Mouse (Mus musculus): Measurements from ENCODE around the gene Endod1. TPM values are rescaled to one million over a fixed set of nuclear protein-coding genes. Genes with fewer than 3 reads are reported as not detected.
A peak's percentile ranks its signal among the peaks of the same experiment; 100 is the strongest.

The Endod1 gene
- polyA plus RNA-seq, 1 experiment from 2014 or later, result 18.3 TPM

GRCm38 (mm10) chr9:14383186-14383920 is 2.0 kb upstream of the Endod1 start:
- ATAC-seq (replicated peaks; ENCODE audit: low FRiP score, low read depth) (no peak), DNase-seq (ENCODE audit: low spot score) (no peak)
- 81% methylated on average over 4 of the region's 4 CpGs for WGBS

GRCm38 (mm10) chr9:14382256-14382791 is 1.0 kb upstream of the Endod1 start:
- no peak for TF ChIP-seq CTCF (IDR thresholded peaks at IDR 0.05; ENCODE audit: low read depth)
- Histone ChIP-seq H3K9ac (ENCODE audit: low read depth, low read length) (no peak overlapping the region), H3K4me3 (replicated peaks; ENCODE audit: low read depth, low read length) (no peak overlapping the region), H3K9me3 (replicated peaks; ENCODE audit: low read length) (no peaks in the 10 kb centered on the region), H3K4me1 (replicated peaks; ENCODE audit: insufficient read depth, low read length) (no peaks in the 10 kb centered on the region; the same call in 1 of the 2 replicates), H3K27me3 (ENCODE audit: insufficient read depth, low read length) (no peaks in the 10 kb centered on the region), H3K36me3 (ENCODE audit: insufficient read depth, low read length) (no peaks in the 10 kb centered on the region), H3K27ac (no peak overlapping the region; the same call in 1 of the 2 replicates), H3K4me2 (ENCODE audit: low read length) (peak overlapping the region; percentile 94; the same call in 1 of the 2 replicates)
- no peak for ATAC-seq (replicated peaks; ENCODE audit: low FRiP score, low read depth)
- 76% methylated on average over 5 of the region's 5 CpGs for WGBS
- DNase-seq (ENCODE audit: low spot score), result no peak

More at GRCm38 (mm10) chr9:14383186-14383920, 2.0 kb upstream of the Endod1 start:
- Histone ChIP-seq H3K4me3 (replicated peaks; ENCODE audit: low read depth, low read length) (no peak overlapping the region), H3K27ac (no peak overlapping the region), H3K9me3 (replicated peaks; ENCODE audit: low read length) (no peaks in the 10 kb centered on the region), H3K9ac (ENCODE audit: low read depth, low read length) (no peak overlapping the region), H3K4me1 (replicated peaks; ENCODE audit: insufficient read depth, low read length) (no peaks in the 10 kb centered on the region; the same call in 1 of the 2 replicates), H3K36me3 (ENCODE audit: insufficient read depth, low read length) (no peaks in the 10 kb centered on the region), H3K27me3 (ENCODE audit: insufficient read depth, low read length) (no peaks in the 10 kb centered on the region), H3K4me2 (ENCODE audit: low read length) (no peak overlapping the region)
- TF ChIP-seq CTCF (IDR thresholded peaks at IDR 0.05; ENCODE audit: low read depth), result no peak

- H3K9ac ChIP-seq (ENCODE audit: low read depth, low read length), result peak overlapping the region; percentile 81
- peak; percentile 95 for ATAC-seq (replicated peaks; ENCODE audit: low FRiP score, low read depth)
- DNase-seq (ENCODE audit: low spot score), result peak; percentile 90
- H3K27ac ChIP-seq, result peak overlapping the region; percentile 84
- H3K4me1 ChIP-seq (replicated peaks; ENCODE audit: insufficient read depth, low read length), result no peaks in the 10 kb centered on the region; the same call in 1 of the 2 replicates
- H3K27me3 ChIP-seq (ENCODE audit: insufficient read depth, low read length), result no peaks in the 10 kb centered on the region
- TF ChIP-seq CTCF (IDR thresholded peaks at IDR 0.05; ENCODE audit: low read depth), result 0 out of 2 replicates have a peak, but pooled peaks have one; percentile 20
- no peaks in the 10 kb centered on the region for H3K36me3 ChIP-seq (ENCODE audit: insufficient read depth, low read length)
- peak overlapping the region; percentile 69 for H3K4me3 ChIP-seq (replicated peaks; ENCODE audit: low read depth, low read length)
- under 1% methylated on average over 75 of the region's 76 CpGs for WGBS
- H3K9me3 ChIP-seq (replicated peaks; ENCODE audit: low read length), result no peaks in the 10 kb centered on the region
- peak overlapping the region; percentile 94 for H3K4me2 ChIP-seq (ENCODE audit: low read length)
Observed at GRCm38 (mm10) chr9:14380386-14381285, 671 bp downstream of the Endod1 start.

GRCm38 (mm10) chr9:14379769-14380385 is 1.4 kb downstream of the Endod1 start:
- Histone ChIP-seq H3K27ac (peak overlapping the region; percentile 84; the same call in 1 of the 2 replicates), H3K9ac (ENCODE audit: low read depth, low read length) (peak overlapping the region; percentile 81), H3K9me3 (replicated peaks; ENCODE audit: low read length) (no peaks in the 10 kb centered on the region), H3K27me3 (ENCODE audit: insufficient read depth, low read length) (no peaks in the 10 kb centered on the region), H3K4me2 (ENCODE audit: low read length) (peak overlapping the region; percentile 94), H3K4me3 (replicated peaks; ENCODE audit: low read depth, low read length) (peak overlapping the region; percentile 69), H3K36me3 (ENCODE audit: insufficient read depth, low read length) (no peaks in the 10 kb centered on the region), H3K4me1 (replicated peaks; ENCODE audit: insufficient read depth, low read length) (no peaks in the 10 kb centered on the region; the same call in 1 of the 2 replicates)
- ATAC-seq (replicated peaks; ENCODE audit: low FRiP score, low read depth) (no peak), DNase-seq (ENCODE audit: low spot score) (no peak)
- TF ChIP-seq CTCF (IDR thresholded peaks at IDR 0.05; ENCODE audit: low read depth), result no peak
- WGBS, result 23% methylated on average over 8 of the region's 8 CpGs

GRCm38 (mm10) chr9:14378151-14378550 is 3.2 kb downstream of the Endod1 start:
- TF ChIP-seq CTCF (IDR thresholded peaks at IDR 0.05; ENCODE audit: low read depth), result no peak
- Histone ChIP-seq H3K36me3 (ENCODE audit: insufficient read depth, low read length) (no peaks in the 10 kb centered on the region), H3K27me3 (ENCODE audit: insufficient read depth, low read length) (no peaks in the 10 kb centered on the region), H3K9ac (ENCODE audit: low read depth, low read length) (no peak overlapping the region), H3K27ac (no peak overlapping the region), H3K4me3 (replicated peaks; ENCODE audit: low read depth, low read length) (no peak overlapping the region), H3K4me2 (ENCODE audit: low read length) (no peak overlapping the region), H3K4me1 (replicated peaks; ENCODE audit: insufficient read depth, low read length) (no peaks in the 10 kb centered on the region; the same call in 1 of the 2 replicates), H3K9me3 (replicated peaks; ENCODE audit: low read length) (no peaks in the 10 kb centered on the region)
- ATAC-seq (replicated peaks; ENCODE audit: low FRiP score, low read depth), result no peak
- no peak for DNase-seq (ENCODE audit: low spot score)
- 80% methylated on average over 2 of the region's 2 CpGs for WGBS

All from kidney, postnatal 0 days (tissue).